Mouse (Mus musculus): ENCODE data around the gene Ralgps1. TPM values are rescaled to one million over a fixed set of nuclear protein-coding genes. Genes with fewer than 3 reads are reported as not detected.
"Not testable (repeated sequence)": the region's sequence is repeated elsewhere in the genome, so short reads cannot be mapped to it uniquely, and the experiment has no call there.

Gene Ralgps1
- polyA plus RNA-seq, 1 experiment = 3.7 TPM

- DNase-seq (ENCODE audit: low read depth, low spot score) = no peak
- 3% methylated on average over 10 of the region's 10 CpGs for WGBS
Measured at GRCm38 (mm10) chr2:33129696-33130095, 241.6 kb downstream of the Ralgps1 start.

GRCm38 (mm10) chr2:33129005-33129404, 242.3 kb downstream of the Ralgps1 start:
- DNase-seq (ENCODE audit: low read depth, low spot score) = no peak
- WGBS = 69% methylated on average over 2 of the region's 2 CpGs

- no peak for DNase-seq (ENCODE audit: low read depth, low spot score)
- 47% methylated on average over 2 of the region's 2 CpGs for WGBS
Measured at GRCm38 (mm10) chr2:33127271-33127670, 244.0 kb downstream of the Ralgps1 start.

- WGBS = 83% methylated on average over 6 of the region's 6 CpGs
- DNase-seq (ENCODE audit: low read depth, low spot score) = no peak
Measured at GRCm38 (mm10) chr2:33122856-33123255, 248.4 kb downstream of the Ralgps1 start.

GRCm38 (mm10) chr2:33100536-33100935, 270.8 kb downstream of the Ralgps1 start:
- no peak for DNase-seq (ENCODE audit: low read depth, low spot score)
- WGBS = 83% methylated on average over 8 of the region's 8 CpGs

GRCm38 (mm10) chr2:33097326-33097725, 274.0 kb downstream of the Ralgps1 start:
- DNase-seq (ENCODE audit: low read depth, low spot score) = not testable (repeated sequence)
- 88% methylated on average over 12 of the region's 12 CpGs for WGBS

GRCm38 (mm10) chr2:33095221-33095671, 276.0 kb downstream of the Ralgps1 start:
- WGBS = 59% methylated on average over 10 of the region's 10 CpGs
- no peak for DNase-seq (ENCODE audit: low read depth, low spot score)

- WGBS = 78% methylated on average over 8 of the region's 8 CpGs
Measured at GRCm38 (mm10) chr2:33090620-33091520, 280.4 kb downstream of the Ralgps1 start.

GRCm38 (mm10) chr2:33090033-33090400, 281.3 kb downstream of the Ralgps1 start:
- DNase-seq (ENCODE audit: low read depth, low spot score) = not testable (repeated sequence)
- WGBS = 50% methylated on average over 1 of the region's 1 CpGs

More at GRCm38 (mm10) chr2:33090620-33091520, 280.4 kb downstream of the Ralgps1 start:
- DNase-seq (ENCODE audit: low read depth, low spot score) = no peak

DNA sequence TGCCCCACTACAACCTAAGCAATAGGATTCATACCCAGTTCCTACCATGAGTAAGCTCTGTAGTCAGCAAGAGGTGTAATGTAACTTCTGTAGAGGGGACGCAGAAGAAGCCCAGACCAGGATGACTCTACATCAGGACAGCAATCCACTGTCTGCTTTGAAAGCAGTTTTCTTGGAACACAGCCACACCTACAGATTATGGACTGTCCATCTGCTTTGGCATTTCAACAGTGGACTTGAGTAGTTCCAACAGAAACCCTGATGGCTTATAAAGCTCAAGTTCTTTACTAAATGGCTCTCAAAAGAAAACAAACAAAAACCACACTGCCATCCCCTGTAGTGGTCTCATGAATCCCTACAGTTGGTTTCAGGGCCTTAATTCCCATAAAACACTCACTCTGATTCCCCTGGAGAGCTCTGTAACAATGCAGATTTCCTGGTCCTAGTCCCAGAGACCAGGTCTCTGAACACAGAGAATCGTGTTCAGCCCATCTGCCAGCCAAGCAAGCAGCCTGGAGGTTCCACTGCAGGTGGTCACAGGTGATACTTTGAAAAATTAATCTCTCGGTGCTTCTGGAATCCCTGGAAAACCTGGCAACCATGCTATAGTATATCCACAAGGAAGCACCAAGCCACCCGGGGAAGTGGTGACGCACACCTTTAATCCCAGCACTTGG, 281.8 kb downstream of the Ralgps1 start:
- 80% methylated on average over 5 of the region's 5 CpGs for WGBS
- no peak for DNase-seq (ENCODE audit: low read depth, low spot score)

DNA sequence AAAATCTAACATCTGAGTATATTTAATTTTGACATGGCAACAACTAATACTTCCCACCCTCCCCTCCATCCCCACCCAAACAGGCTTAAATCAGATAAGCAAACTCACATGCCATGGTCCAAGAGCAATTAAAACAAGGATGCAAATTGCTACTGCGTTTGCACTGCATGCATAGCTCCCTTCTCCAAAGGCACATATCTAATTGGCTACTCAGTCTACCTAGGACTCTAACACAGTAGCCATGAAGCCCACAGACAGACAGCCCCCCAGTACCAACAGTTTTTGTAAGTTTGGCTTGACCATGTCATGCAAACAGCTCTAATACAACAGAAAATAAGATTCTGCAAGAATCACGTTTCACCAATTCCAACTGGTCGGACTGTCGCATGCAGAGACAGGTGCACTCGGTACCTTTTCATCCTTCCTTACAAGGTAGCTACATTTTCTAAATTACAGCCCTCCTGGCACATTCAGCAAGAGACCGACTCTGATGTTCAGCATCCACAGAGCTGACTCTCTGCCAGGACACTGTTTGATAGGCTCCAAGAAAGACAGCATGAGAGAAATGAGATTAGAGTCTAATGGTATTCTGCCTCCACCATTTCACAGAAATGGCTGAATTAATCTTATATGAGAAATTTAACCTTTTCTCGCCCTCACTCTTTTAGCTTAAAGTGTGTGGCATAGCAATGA, 284.5 kb downstream of the Ralgps1 start:
- WGBS = 69% methylated on average over 7 of the region's 7 CpGs
- DNase-seq (ENCODE audit: low read depth, low spot score) = no peak

GRCm38 (mm10) chr2:33086016-33086596, 285.2 kb downstream of the Ralgps1 start:
- 76% methylated on average over 7 of the region's 7 CpGs for WGBS
- no peak for DNase-seq (ENCODE audit: low read depth, low spot score)

- no peak for DNase-seq (ENCODE audit: low read depth, low spot score)
- 89% methylated on average over 3 of the region's 3 CpGs for WGBS
Measured at GRCm38 (mm10) chr2:33084221-33084620, 287.1 kb downstream of the Ralgps1 start.

Other genes with a start within 250 kb of the Ralgps1 start
- 0.63 and 1.4 TPM in 2 replicates for gene Garnl3, start 239.8 kb downstream of the Ralgps1 start, polyA plus RNA-seq (2012; rRNA removed)
- gene Angptl2, start 155.4 kb downstream of the Ralgps1 start, polyA plus RNA-seq (2012; rRNA removed) = 22.3 and 29.0 TPM in 2 replicates
- gene Zbtb34, start 59.8 kb upstream of the Ralgps1 start, polyA plus RNA-seq (2012; rRNA removed) = 2.9 and 5.2 TPM in 2 replicates
- 6.3 and 11.7 TPM in 2 replicates for gene Zbtb43, start 97.1 kb upstream of the Ralgps1 start, polyA plus RNA-seq (2012; rRNA removed)